Mouse (Mus musculus): Measurements from ENCODE around the gene Sel1l2. TPM values are rescaled to one million over a fixed set of nuclear protein-coding genes. Genes with fewer than 3 reads are reported as not detected.
A peak's percentile ranks its signal among the peaks of the same experiment; 100 is the strongest.

Sel1l2 gene
- not detected in 2 replicates for polyA plus RNA-seq (2014; fragmentation: Nextera tagmentation; extraction: Ambion mirVana)

DNA sequence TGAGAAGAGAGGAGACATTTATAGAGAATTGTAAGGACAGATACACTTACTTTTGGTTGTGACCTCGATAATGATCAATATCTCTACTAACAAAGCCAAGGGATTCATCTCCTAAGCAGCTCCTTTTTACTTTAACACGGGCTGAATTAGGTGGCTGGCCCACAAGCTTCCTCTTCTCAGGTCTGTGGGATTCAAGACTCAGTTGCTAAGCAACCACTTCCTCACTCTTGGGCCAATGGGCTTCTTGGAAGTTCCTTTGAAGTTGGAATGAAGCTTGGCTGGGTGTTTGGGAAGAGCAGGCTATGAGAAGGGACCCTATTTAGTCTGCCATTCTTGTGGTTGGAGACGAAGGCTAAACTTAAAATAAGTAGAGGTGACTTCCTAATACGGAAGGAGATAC is at the start of gene Sel1l2:
TSS of gene Sel1l2 (minus strand) at position 182 of the 400 bp plus-strand sequence.
- H3K9ac ChIP-seq (ENCODE audit: low read length): no peak within 1 kb of the TSS
- DNase-seq (ENCODE audit: low spot score): peak; percentile 15
- no peaks in the 10 kb centered on the region for H3K9me3 ChIP-seq (replicated peaks; ENCODE audit: control insufficient read depth, low read length)
- 29% methylated on average over 4 of the region's 4 CpGs for WGBS
- no peak for ATAC-seq
- no peak within 1 kb of the TSS for H3K27ac ChIP-seq (ENCODE audit: low read depth, low read length)
- no peak within 1 kb of the TSS for H3K4me2 ChIP-seq (ENCODE audit: low read length)
- no peak within 1 kb of the TSS for H3K4me3 ChIP-seq (ENCODE audit: low read depth, low read length)
- no peaks in the 10 kb centered on the region for H3K36me3 ChIP-seq (ENCODE audit: control insufficient read depth, insufficient read depth, low read length)
- no peaks in the 10 kb centered on the region for H3K27me3 ChIP-seq (replicated peaks; ENCODE audit: control insufficient read depth, insufficient read depth, low read length)
- H3K4me1 ChIP-seq (ENCODE audit: control insufficient read depth, insufficient read depth, low read length): no peaks in the 10 kb centered on the region

DNA sequence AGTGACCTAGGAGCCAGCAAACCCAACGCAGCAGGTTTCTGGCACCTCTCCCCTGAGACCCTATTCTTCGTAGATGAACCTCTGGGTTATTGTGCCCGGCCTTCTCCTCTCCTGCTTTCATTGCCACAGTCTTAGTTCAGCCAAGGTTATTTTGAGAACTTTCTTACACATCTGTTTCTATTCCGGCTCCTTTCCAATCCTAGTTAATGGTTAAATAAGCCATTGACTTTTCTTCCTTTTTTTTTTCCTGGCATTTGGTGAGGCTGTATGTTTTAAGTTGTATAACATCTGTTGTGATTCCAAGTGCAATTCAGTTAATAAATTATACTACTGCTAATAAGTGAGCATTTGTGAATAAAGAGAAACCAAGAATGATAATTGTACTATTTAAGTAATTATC is 49.6 kb upstream of the Sel1l2 start:
- Histone ChIP-seq H3K36me3 (ENCODE audit: control insufficient read depth, insufficient read depth, low read length) (no peaks in the 10 kb centered on the region), H3K27me3 (replicated peaks; ENCODE audit: control insufficient read depth, insufficient read depth, low read length) (no peaks in the 10 kb centered on the region), H3K27ac (ENCODE audit: low read depth, low read length) (no peak overlapping the region), H3K4me1 (ENCODE audit: control insufficient read depth, insufficient read depth, low read length) (no peaks in the 10 kb centered on the region), H3K4me2 (ENCODE audit: low read length) (no peak overlapping the region), H3K9ac (ENCODE audit: low read length) (no peak overlapping the region), H3K4me3 (ENCODE audit: low read depth, low read length) (no peak overlapping the region), H3K9me3 (replicated peaks; ENCODE audit: control insufficient read depth, low read length) (no peaks in the 10 kb centered on the region)
- 82% methylated on average over 4 of the region's 4 CpGs for WGBS
- DNase-seq (ENCODE audit: low spot score): no peak
- ATAC-seq: no peak

DNA sequence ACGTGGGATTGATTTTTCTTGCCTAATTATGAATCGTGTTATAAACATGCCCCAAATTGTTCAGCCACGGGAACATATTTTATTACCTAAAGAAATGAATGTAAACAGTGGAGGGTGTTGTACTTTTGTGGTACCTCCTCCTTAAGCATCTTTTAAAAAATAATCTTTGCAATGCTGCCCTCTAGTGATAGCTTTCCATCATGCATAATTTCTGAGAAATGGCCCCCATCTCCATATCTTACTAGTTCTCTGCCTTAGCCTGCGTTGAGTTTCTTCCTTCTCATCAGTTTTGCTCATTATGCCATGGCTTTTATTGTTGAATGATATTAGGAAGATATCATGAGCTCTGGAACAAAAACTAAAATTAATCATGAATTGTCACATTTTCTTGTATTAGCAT is 37.8 kb upstream of the Sel1l2 start:
- no peak overlapping the region for H3K27ac ChIP-seq (ENCODE audit: low read depth, low read length)
- H3K4me1 ChIP-seq (ENCODE audit: control insufficient read depth, insufficient read depth, low read length): no peaks in the 10 kb centered on the region
- no peaks in the 10 kb centered on the region for H3K36me3 ChIP-seq (ENCODE audit: control insufficient read depth, insufficient read depth, low read length)
- H3K27me3 ChIP-seq (replicated peaks; ENCODE audit: control insufficient read depth, insufficient read depth, low read length): no peaks in the 10 kb centered on the region
- no peak overlapping the region for H3K9ac ChIP-seq (ENCODE audit: low read length)
- H3K4me3 ChIP-seq (ENCODE audit: low read depth, low read length): no peak overlapping the region
- H3K9me3 ChIP-seq (replicated peaks; ENCODE audit: control insufficient read depth, low read length): no peaks in the 10 kb centered on the region
- 19% methylated on average over 4 of the region's 4 CpGs for WGBS
- peak; percentile 77 for DNase-seq (ENCODE audit: low spot score)
- peak; percentile 74 for ATAC-seq
- H3K4me2 ChIP-seq (ENCODE audit: low read length): no peak overlapping the region

DNA sequence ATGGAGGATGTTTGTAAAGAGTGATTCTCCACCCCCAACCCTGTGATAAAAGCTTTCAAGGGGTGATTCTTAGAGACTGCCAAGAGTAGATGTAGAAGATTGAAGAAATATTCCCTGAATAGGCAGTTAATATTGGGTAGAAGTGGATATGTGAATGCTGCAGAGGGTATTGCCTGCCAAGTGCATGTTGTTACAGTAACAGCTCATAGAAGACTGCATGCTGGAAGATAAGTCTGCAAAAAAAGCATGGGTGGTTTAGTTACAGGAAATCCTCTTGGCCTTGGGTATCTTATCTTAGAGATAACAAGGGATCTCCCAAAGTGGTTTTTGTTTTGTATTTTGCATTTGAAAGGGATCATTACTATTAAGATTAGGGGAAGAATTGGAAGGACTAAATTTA is 36.3 kb upstream of the Sel1l2 start:
- H3K9ac ChIP-seq (ENCODE audit: low read length): no peak overlapping the region
- DNase-seq (ENCODE audit: low spot score) (no peak), ATAC-seq (no peak)
- no peak overlapping the region for H3K27ac ChIP-seq (ENCODE audit: low read depth, low read length)
- no peak overlapping the region for H3K4me3 ChIP-seq (ENCODE audit: low read depth, low read length)
- H3K4me1 ChIP-seq (ENCODE audit: control insufficient read depth, insufficient read depth, low read length): no peaks in the 10 kb centered on the region
- H3K4me2 ChIP-seq (ENCODE audit: low read length): no peak overlapping the region
- no peaks in the 10 kb centered on the region for H3K9me3 ChIP-seq (replicated peaks; ENCODE audit: control insufficient read depth, low read length)
- H3K27me3 ChIP-seq (replicated peaks; ENCODE audit: control insufficient read depth, insufficient read depth, low read length): no peaks in the 10 kb centered on the region
- no peaks in the 10 kb centered on the region for H3K36me3 ChIP-seq (ENCODE audit: control insufficient read depth, insufficient read depth, low read length)

DNA sequence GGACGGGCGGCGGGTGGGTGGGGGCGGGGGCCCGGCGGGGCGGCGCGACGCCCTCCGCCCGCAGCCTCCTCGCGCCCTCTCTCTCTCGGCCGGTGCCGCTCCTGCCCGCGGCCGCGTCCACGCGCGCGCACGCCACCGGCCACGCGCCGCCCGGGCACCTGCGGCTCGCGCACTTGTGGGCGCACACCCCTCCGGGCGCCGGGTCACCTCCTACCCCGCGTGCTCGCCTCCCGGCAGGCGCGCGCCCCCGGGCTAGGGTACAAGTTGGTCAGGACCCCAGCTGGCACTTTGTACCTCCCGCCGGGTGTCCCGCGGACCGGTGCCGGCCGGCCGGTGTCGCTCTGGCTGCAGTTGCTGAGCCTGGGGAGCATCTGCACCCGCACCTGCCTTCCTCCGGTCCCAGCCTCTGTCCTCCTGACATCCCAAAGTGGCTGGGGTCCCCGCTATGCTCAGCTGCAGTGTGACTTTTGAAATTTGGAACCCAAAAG is 6.3 kb upstream of the Sel1l2 start:
- H3K9me3 ChIP-seq (replicated peaks; ENCODE audit: control insufficient read depth, low read length): no peaks in the 10 kb centered on the region
- WGBS: under 1% methylated on average over 25 of the region's 58 CpGs
- DNase-seq (ENCODE audit: low spot score): peak; percentile 47
- peak overlapping the region; percentile 87 for H3K4me2 ChIP-seq (ENCODE audit: low read length)
- peak; percentile 70 for ATAC-seq
- peak overlapping the region; percentile 76 for H3K9ac ChIP-seq (ENCODE audit: low read length)
- H3K4me3 ChIP-seq (ENCODE audit: low read depth, low read length): peak overlapping the region; percentile 87
- no peaks in the 10 kb centered on the region for H3K27me3 ChIP-seq (replicated peaks; ENCODE audit: control insufficient read depth, insufficient read depth, low read length)
- peak overlapping the region; percentile 60; the same call in 1 of the 2 replicates for H3K27ac ChIP-seq (ENCODE audit: low read depth, low read length)
- H3K36me3 ChIP-seq (ENCODE audit: control insufficient read depth, insufficient read depth, low read length): no peaks in the 10 kb centered on the region
- peaks cover 5% of the 10 kb centered on the region; the same call in 1 of the 2 replicates for H3K4me1 ChIP-seq (ENCODE audit: control insufficient read depth, insufficient read depth, low read length)

DNA sequence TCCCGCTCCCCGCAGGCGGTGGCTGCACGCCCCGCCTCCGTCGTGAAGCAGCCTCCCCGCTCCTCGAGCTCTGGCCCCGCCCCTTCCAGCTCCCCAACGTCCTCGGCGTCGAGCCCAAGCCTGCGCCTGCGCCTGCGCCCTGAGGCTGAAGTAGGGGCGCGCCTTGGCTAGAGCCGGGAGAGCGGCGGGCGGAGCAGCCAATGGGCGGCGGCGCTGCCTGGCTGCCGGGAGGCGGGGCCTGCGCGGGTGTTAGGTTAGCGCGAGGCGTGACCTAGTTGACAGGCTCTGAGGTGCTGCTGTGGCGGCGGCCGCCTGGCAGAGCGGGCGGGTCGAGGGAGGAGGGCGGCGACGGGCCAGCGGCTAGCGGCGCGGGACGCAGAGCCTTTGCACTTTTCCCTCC is 5.7 kb upstream of the Sel1l2 start, which contains the start of gene Macrod2:
TSS of gene Macrod2 (plus strand) at position 131 of the 400 bp plus-strand sequence.
- Histone ChIP-seq H3K9me3 (replicated peaks; ENCODE audit: control insufficient read depth, low read length) (no peaks in the 10 kb centered on the region), H3K36me3 (ENCODE audit: control insufficient read depth, insufficient read depth, low read length) (no peaks in the 10 kb centered on the region), H3K4me3 (ENCODE audit: low read depth, low read length) (peak within 1 kb of the TSS; percentile 87), H3K27me3 (replicated peaks; ENCODE audit: control insufficient read depth, insufficient read depth, low read length) (no peaks in the 10 kb centered on the region), H3K4me1 (ENCODE audit: control insufficient read depth, insufficient read depth, low read length) (peaks cover 5% of the 10 kb centered on the region; the same call in 1 of the 2 replicates), H3K9ac (ENCODE audit: low read length) (peak within 1 kb of the TSS; percentile 76), H3K4me2 (ENCODE audit: low read length) (peak within 1 kb of the TSS; percentile 87), H3K27ac (ENCODE audit: low read depth, low read length) (peak within 1 kb of the TSS; percentile 60; the same call in 1 of the 2 replicates)
- under 1% methylated on average over 41 of the region's 47 CpGs for WGBS
- ATAC-seq: peak; percentile 98
- peak; percentile 99 for DNase-seq (ENCODE audit: low spot score)

DNA sequence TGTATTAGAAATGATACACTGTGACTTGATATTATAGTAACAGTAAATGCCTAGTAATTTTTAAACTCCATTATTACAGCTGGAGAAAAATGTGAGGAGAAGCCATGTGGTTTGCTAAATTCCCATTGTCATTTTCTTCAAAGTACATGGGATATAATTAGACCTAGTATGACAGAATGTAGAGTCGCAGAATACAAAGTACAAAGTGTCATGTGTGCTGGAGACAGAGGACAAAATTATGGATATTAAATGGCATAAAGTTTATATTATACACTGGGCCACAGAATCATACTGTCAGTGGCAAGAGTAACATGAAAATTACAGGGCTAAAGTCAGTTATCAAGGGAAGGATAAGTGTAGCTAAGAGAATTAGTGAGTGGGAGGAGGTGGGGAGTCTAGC is 24.7 kb downstream of the Sel1l2 start:
- ATAC-seq (no peak), DNase-seq (ENCODE audit: low spot score) (no peak)
- Histone ChIP-seq H3K4me3 (ENCODE audit: low read depth, low read length) (no peak overlapping the region), H3K27ac (ENCODE audit: low read depth, low read length) (no peak overlapping the region), H3K9me3 (replicated peaks; ENCODE audit: control insufficient read depth, low read length) (no peaks in the 10 kb centered on the region), H3K4me2 (ENCODE audit: low read length) (no peak overlapping the region), H3K27me3 (replicated peaks; ENCODE audit: control insufficient read depth, insufficient read depth, low read length) (no peaks in the 10 kb centered on the region), H3K9ac (ENCODE audit: low read length) (no peak overlapping the region), H3K4me1 (ENCODE audit: control insufficient read depth, insufficient read depth, low read length) (no peaks in the 10 kb centered on the region), H3K36me3 (ENCODE audit: control insufficient read depth, insufficient read depth, low read length) (no peaks in the 10 kb centered on the region)
- WGBS: 89% methylated on average over 1 of the region's 1 CpGs

DNA sequence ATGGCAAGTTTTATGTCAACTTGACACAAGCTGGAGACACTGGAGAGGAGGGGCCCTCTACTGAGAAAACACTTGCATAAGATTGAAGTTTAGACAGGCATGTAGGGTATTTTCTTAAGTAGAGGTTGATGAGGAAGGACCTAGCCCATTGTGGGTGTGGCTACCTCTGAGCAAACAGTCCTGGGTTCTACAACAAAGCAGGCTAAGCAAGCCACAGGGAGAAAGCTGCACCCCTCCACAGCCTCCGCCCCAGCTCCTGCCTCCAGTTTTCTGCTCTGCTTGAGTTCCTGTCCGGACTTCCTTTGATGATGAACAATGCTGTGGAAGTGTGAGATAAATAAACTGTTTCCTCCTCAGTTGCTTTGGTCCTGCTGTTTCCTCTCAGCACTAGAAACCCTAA is 29.6 kb downstream of the Sel1l2 start:
- no peaks in the 10 kb centered on the region for H3K27me3 ChIP-seq (replicated peaks; ENCODE audit: control insufficient read depth, insufficient read depth, low read length)
- H3K4me3 ChIP-seq (ENCODE audit: low read depth, low read length): no peak overlapping the region
- no peak overlapping the region for H3K27ac ChIP-seq (ENCODE audit: low read depth, low read length)
- H3K9me3 ChIP-seq (replicated peaks; ENCODE audit: control insufficient read depth, low read length): no peaks in the 10 kb centered on the region
- 74% methylated on average over 2 of the region's 2 CpGs for WGBS
- no peak overlapping the region for H3K4me2 ChIP-seq (ENCODE audit: low read length)
- no peak overlapping the region for H3K9ac ChIP-seq (ENCODE audit: low read length)
- no peak for ATAC-seq
- no peak for DNase-seq (ENCODE audit: low spot score)
- no peaks in the 10 kb centered on the region for H3K36me3 ChIP-seq (ENCODE audit: control insufficient read depth, insufficient read depth, low read length)
- no peaks in the 10 kb centered on the region for H3K4me1 ChIP-seq (ENCODE audit: control insufficient read depth, insufficient read depth, low read length)

DNA sequence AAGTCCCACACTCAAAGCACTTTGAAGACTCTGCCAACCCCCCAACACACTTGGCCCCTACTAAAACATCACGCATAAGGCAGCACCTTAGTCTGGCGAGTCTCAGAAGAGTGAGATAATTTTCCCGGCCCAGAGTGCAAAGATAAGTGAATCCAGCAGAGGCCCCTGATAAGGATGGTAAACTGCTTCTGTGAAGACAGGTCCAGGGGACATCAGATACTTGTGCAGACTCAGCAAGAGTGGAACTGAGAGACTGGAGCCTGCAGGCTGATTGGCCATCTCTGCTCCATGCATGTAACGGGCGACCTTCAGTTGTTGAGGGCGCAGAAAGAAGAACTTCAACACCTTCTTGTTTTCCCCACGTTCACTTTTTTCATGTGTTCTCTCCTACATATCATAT is 47.1 kb downstream of the Sel1l2 start:
- H3K4me2 ChIP-seq (ENCODE audit: low read length): no peak overlapping the region
- H3K9me3 ChIP-seq (replicated peaks; ENCODE audit: control insufficient read depth, low read length): no peaks in the 10 kb centered on the region
- H3K27me3 ChIP-seq (replicated peaks; ENCODE audit: control insufficient read depth, insufficient read depth, low read length): no peaks in the 10 kb centered on the region
- no peak for DNase-seq (ENCODE audit: low spot score)
- H3K4me1 ChIP-seq (ENCODE audit: control insufficient read depth, insufficient read depth, low read length): no peaks in the 10 kb centered on the region
- H3K36me3 ChIP-seq (ENCODE audit: control insufficient read depth, insufficient read depth, low read length): no peaks in the 10 kb centered on the region
- no peak overlapping the region for H3K27ac ChIP-seq (ENCODE audit: low read depth, low read length)
- H3K4me3 ChIP-seq (ENCODE audit: low read depth, low read length): no peak overlapping the region
- no peak for ATAC-seq
- H3K9ac ChIP-seq (ENCODE audit: low read length): no peak overlapping the region
- 90% methylated on average over 7 of the region's 7 CpGs for WGBS
